Mouse (Mus musculus) MN1 (cell line): ENCODE measurements around the gene Atp1a3.

Source experiments
- DNase-seq: peaks from one replicate; pipeline ENCODE4 v3.0.0-alpha.2; 2016; ENCODE audit warnings: low spot score

The Atp1a3 gene

GRCm38 (mm10) chr7:25003820-25004388 is 1.9 kb downstream of the Atp1a3 start:
- no peak for DNase-seq

DNA sequence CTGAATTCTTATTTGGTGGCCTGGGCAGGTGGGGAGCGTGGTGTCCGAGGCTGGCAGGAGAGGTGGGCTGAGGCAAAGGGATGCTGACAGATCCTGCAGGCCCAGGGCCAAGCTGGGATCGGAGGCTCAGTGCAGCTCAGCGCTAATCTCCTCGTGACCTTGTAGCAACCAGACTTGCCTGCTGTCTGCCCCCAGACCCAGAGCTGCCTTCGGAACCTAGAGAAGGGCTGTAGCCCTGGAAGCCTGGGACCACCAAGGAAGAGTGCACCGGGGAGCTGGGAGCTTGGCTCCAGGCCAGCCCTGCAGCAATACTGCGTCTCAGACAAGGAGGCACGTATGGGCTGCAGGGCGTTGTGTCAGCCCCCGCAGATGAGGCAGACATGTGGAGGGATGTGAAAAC is 2.5 kb downstream of the Atp1a3 start:
- no peak for DNase-seq

DNA sequence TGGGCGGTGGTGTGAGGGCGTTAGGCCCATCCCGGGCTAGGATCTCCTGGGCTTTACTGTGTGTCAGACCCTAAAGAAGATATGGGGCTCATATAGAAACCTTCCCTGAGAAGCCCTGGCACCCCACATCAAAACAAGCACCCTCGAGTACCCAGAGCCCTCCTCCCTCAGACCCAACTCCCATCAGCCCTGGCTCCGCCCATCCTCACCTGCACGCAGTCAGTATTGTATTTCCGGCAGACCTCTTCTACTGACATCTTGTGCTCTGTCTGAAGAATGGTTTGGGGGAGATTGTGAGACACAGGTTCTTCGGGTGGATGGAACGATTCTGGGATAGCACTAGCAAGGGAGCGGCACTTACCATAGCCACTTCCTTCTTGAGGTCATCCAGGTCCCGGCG is 5.0 kb downstream of the Atp1a3 start:
- DNase-seq = no peak

DNA sequence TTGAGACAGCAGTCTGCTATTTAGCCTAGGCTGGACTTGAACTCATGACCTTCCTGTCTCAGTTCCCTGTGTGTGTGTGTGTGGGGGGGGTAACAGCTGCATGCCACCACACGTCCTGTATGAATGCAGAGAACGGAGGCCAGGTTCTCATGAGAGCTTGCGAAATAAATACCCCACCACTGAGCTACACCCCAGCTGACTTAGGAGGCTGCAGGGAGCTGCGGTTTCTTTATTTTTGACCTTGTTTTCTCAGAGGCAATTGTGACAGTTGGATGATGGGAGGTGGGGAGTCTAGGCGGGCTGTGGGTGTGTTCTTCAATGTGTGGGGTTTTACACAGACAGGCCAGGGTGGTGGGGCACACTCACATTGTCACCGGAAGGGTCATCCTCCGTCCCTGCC is 5.5 kb downstream of the Atp1a3 start:
- no peak for DNase-seq

DNA sequence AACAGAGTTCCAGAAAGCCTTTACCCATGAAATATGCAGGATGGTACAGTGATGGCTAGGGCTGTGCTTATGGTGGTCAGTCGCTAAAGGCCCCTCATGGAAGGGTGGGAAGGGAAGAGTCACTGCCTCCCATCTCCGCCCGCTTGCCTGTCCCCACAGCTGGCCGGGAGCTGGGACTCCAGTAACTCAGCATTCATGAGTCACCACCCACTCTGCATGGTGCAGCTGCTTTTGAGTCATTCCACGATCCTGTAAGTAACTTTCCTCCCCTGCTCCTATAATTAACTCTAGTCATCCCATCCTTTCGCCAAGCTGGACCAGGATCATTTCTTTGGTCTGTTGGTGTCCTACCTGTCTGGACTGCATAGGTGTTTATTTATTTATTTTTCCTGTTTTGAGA is 12.7 kb downstream of the Atp1a3 start:
- no peak for DNase-seq

DNA sequence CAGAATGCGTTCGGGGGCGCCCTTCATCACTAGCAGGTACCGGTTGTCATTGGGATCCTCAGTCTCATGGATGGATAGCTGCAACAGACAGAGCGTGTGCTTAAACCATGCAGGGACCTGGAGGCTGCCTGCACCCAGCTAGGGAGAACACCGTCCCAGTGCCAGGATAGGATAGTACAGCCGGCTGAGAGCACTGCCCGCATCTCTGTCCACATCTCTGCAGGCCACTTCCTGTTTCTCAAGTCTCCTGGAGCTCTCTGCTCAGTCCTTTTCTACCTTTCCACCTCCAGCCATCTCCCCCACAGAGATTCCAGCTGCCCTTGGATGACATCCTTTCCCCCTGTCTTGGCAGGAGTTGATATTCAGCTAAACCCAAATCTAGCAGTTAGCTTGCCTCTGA is 15.3 kb downstream of the Atp1a3 start:
- no peak for DNase-seq

GRCm38 (mm10) chr7:24987941-24988340 is 17.8 kb downstream of the Atp1a3 start:
- DNase-seq = no peak

- DNase-seq = no peak
These were observed 20.0 kb downstream of the Atp1a3 start for GRCm38 (mm10) chr7:24985799-24986198.

- no peak for DNase-seq
These were observed 21.5 kb downstream of the Atp1a3 start for GRCm38 (mm10) chr7:24984307-24984706.

- no peak for DNase-seq
These were observed 22.4 kb downstream of the Atp1a3 start for GRCm38 (mm10) chr7:24983396-24983795.

DNA sequence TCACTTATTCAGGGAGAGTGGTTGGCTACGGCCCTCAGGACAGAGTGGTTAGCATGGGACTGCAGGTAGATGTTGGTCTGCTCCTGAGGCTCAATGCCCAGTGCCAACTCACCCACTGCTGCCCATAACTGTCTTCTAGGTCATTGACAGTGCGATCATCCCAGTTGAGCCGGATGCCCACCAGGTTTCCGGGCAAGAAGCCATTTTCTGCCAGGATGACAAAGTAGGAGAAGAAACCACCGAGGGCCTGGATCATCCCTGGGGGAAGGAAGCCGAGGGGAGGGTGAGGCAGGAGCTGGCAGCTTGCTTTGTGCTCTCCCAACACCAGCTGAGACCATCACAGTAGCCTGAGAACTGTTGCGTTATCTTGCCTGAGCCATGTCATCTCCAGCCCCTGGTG is 25.3 kb downstream of the Atp1a3 start:
- DNase-seq = no peak

DNA sequence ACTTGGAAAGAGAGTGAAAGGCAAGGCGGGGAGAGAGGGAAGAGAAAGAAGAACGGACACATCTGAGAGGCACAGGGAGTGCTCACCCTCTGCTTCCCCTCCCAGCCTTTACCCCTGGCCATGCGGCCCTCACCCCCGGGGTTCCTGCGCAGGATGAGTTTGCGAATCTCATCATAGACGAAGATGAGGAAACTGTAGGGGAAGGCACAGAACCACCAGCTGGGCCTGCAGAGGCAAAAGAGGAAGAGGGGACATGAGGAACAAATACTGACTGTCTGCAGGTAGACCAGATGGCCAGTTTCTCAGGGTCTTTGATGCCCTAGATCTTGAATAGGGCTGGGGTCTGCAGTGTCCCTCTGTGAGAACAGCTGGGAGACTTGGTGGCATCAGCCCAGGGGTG is 27.0 kb downstream of the Atp1a3 start:
- DNase-seq = no peak

GRCm38 (mm10) chr7:24974893-24975595 is 30.7 kb downstream of the Atp1a3 start:
- DNase-seq = peak; percentile 75

DNA sequence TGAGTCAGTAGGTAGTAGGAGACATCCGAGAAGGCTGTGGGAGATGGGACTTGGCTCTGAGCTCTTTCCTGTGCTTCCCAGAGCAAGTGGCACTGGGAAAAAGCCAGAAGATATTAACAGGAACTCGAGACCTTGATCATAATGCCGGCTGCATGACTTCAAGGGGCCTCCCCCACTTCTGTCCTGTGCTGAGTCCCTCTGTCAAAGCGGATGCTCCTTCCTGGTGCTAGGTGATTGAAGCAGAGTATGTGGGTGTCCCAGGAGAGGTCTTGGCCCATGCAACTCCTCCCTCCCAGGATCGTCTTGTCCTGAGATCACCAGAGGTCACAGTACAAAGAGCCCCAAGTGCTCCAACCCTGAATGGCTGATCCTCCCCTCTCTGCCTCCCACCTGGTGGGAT is 31.9 kb downstream of the Atp1a3 start:
- no peak for DNase-seq

GRCm38 (mm10) chr7:24973208-24973607 is 32.5 kb downstream of the Atp1a3 start:
- no peak for DNase-seq

DNA sequence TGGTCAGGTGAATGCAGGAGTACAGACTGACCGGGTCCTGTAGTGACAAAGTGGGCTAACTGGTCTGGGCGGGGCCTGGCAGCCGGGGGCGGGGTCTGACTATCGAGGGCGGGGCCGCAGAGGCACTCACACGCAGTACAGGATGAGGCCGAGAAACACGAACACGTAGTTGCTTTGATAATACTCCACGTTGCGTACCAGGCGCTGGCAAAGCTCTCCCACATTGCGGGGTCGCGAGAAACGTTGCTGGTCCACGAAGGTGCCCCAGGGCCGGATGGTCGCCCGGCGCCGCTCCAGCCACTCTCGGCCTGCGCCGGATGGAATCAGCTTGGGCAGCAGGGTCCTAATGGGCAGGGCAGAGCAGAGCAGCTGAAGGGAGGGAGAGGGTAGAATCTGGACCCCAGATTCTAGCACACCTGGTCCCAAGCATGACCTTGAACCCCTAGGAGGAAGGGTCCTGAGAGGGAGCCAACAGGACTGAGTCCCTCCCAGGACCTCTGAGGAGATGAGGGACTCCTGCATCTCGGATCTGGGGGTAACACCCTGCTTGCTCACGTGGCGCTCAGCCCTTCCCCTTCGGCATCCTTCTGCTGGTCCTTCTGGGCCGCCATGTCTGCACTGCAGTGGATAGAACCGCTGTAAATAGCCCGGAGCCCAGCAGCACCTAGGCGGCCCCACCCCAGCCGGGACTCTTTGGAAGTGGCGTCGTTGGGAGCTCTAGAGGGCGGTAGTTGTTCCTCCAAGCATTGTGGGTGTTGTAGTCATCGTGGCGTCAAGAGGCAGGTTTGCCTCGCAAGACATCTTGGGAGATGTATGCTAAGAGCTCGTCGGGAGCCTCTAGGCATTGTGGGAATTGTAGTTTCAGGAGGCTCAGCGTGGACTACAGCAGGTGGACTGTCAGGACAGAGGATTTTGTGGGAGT is 33.5 kb downstream of the Atp1a3 start, which contains the start of gene Rabac1:
Gene Rabac1, minus strand, starts transcription at position 783 of the 922 bp plus-strand sequence.
- peak; percentile 93 for DNase-seq

DNA sequence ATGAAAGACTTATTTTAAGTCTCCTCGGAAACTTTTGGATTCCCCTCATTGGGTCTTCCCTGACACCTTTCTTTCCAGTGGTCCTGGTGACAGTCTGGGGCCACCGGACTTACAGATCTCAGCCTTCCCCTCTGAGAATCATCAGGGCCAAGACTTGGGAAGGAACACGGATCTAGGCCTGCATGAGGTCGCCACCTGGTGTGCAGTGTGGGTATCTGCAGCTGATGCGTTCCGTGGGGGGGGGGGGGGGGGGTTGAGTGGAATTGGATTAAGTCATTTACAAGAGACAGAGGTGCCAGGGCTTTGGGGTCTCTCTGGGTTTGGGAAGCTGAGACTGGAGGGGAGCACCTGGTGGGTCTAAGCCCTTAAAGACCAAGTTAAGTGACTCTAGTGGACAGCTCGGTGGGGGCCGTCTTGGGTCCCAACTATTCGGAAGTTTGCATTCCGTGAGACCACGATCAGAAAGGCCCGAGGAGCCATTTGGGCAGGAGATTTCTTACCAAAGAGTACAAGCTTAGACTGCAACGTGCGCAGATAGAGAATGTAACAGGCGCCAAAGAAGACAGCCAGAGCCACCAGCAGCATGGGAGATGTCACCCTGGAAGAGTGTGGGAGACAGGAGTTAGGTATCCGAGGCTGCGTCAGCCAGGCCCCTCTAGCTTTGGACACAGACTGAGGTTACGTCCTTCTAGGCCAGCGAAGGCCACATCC is 34.3 kb downstream of the Atp1a3 start:
- DNase-seq = peak; percentile 57

DNA sequence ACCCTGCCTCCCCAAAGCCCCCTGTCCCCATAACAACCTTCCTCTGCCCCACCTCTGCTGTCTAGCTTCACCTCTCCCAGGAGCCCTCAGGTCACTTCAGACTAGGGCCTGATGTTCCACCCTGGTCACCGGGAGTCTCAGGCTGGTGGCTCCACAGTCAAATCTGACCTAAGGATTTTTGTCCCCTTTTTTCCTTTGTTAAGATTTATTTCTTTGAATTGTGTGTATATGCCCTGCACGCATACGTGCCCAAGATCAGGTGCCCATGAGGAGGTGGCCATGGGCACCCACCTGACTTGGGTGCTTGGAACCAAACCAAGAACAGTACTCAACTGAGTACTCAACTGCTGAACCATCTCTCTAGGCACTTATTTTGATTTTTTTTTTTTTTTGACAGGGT is 35.4 kb downstream of the Atp1a3 start:
- no peak for DNase-seq

DNA sequence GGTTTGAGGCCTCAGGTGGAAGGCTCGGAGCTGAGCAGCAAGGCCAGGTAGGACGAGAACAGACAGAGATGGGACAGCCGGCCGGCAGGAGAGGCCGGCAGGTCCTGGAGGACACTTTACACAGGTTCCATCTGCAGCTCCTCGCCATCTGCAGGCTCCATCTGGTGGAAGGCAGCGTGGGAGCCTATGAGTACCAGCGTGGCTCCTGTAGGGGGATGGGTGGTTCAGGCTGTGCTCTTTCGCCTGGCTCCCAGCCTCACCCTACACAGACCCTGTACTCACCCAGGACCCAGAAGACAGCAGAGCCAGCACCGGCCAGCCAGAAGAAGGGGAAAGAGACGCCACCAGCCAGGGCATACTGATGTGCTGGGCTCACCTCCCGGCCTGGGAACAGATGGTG is 36.0 kb downstream of the Atp1a3 start:
- DNase-seq = no peak

DNA sequence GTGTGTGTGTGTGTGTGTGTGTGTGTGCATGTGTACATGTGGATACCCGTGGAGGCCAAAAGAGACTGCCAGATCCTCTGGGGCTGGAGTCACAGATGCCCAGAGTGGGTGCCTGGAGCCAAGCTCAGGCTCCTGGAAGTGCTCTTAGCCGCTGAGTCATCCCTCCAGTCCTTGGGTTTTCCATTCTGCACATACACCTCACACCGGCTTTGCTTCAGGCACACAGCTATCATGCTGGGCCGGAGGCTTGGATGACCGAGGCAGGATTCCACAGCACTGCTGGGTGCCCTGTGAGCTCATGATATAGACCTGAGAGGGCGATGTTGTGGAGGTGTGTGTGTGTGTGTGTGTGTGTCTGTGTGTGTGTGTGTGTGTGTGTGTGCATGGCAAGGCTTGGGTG is 37.3 kb downstream of the Atp1a3 start:
- peak; percentile 62 for DNase-seq

DNA sequence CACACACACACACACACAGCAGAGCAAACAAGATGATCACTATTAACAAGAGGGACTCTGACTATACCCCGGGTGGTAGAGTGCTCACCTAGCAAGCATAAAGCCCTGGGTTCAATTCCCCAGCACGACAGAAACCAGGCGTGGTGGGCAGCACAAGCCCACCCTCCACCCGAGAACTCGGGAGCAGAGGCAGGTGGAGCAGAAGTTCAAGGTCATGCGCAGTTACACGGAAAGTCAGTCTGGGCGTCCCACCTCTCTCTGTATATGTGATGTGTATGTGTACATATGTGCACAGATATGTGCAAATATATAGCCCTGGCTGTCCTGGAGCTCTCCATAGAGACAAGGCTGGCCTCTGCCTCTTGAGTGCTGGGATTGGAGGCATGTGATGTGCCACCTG is 37.8 kb downstream of the Atp1a3 start:
- no peak for DNase-seq

DNA sequence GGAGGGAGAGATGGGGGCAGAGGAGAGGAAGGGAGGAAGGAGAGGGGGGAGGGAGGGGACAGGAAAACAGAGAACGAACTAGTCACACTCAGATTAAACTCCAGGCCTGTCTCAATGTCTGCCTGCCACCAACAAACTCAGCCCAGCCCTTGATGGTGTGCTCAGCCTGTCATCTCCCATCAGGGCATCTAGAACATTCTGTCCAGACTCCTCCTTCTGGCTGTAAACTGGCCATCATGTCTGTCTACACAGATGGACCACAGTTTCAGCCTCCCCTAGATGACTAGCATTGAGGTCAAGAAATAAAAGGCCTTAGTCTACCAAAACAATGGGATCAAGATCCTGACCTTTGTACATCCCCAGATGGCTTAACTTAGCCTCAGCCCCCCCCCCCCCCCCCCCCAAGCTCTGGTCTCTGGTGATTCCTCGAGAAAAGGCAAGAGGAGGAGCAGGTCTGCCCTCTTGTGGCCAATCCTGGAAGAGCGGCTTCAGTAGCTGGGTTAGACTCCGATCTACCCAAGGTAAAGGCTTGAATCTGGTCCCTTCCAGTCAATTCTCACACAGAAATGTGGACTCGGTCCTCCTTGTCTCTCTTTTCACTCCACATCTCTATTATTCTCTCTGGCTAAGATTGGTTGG is 40.7 kb downstream of the Atp1a3 start:
- peak; percentile 87 for DNase-seq
